Mouse (Mus musculus) lung, postnatal 0 days (tissue): ENCODE measurements around the gene Bcor. TPM values are rescaled to one million over a fixed set of nuclear protein-coding genes. Genes with fewer than 3 reads are reported as not detected.

ENCODE experiments used
- ATAC-seq: fragments of 200-750 bp; cut with Nextera tagmentation; 2 replicates; pipeline ENCODE4 v1.8.0; 2017; ENCODE audit warnings: moderate library complexity
- DNase-seq: peaks from one replicate; pipeline ENCODE4 v3.0.0-alpha.2; 2016; ENCODE audit warnings: low spot score
- H3K27ac ChIP-seq: fragments of 300-500 bp; sonication (generic); 2 replicates; pipeline ENCODE4 v1.5.1; 2014; ENCODE audit warnings: antibody characterized with exemption, mild to moderate bottlenecking, low read length, mixed read lengths
- H3K27me3 ChIP-seq: fragments of 300-500 bp; sonication (generic); replicated peaks from 2 replicates; pipeline ENCODE4 v1.6.1; 2014; ENCODE audit warnings: low read length, mixed read lengths; ENCODE audit not compliant: insufficient read depth
- H3K36me3 ChIP-seq: fragments of 300-500 bp; sonication (generic); 2 replicates; pipeline ENCODE4 v1.6.1; 2014; ENCODE audit warnings: low read length, mixed read lengths; ENCODE audit not compliant: insufficient read depth
- H3K4me1 ChIP-seq: fragments of 300-500 bp; sonication (generic); 2 replicates; pipeline ENCODE4 v1.6.1; 2014; ENCODE audit warnings: antibody characterized with exemption, low read depth, low read length, mixed read lengths; ENCODE audit not compliant: insufficient read depth
- H3K4me2 ChIP-seq: fragments of 300-500 bp; sonication (generic); replicated peaks from 2 replicates; pipeline ENCODE4 v1.6.1; 2014; ENCODE audit warnings: low read depth, mild to moderate bottlenecking, low read length, moderate library complexity, mixed read lengths
- H3K4me3 ChIP-seq: fragments of 300-500 bp; sonication (generic); 2 replicates; pipeline ENCODE4 v1.5.1; 2014; ENCODE audit warnings: low read depth, low read length
- H3K9ac ChIP-seq: fragments of 300-500 bp; sonication (generic); replicated peaks from 2 replicates; pipeline ENCODE4 v1.6.1; 2014; ENCODE audit warnings: low read depth, mild to moderate bottlenecking
- H3K9me3 ChIP-seq: fragments of 300-500 bp; sonication (generic); 2 replicates; pipeline ENCODE4 v1.6.1; 2016; ENCODE audit warnings: low read length, mixed read lengths
- CTCF ChIP-seq: IDR thresholded peaks from 2 replicates; pipeline ENCODE4 v1.5.1; 2016; ENCODE audit warnings: antibody characterized with exemption, mild to moderate bottlenecking
- EP300 ChIP-seq: IDR thresholded peaks from 2 replicates; pipeline ENCODE4 v1.6.1; 2016; ENCODE audit warnings: antibody characterized with exemption, mild to moderate bottlenecking, control low read depth
- WGBS: fragments of 180-500 bp; shearing (Covaris S2); extraction: QIAGEN DNeasy Blood & Tissue Kit; methylation state at CpG from one replicate; pipeline ENCODE4 v1.1.7; 2014; 5-methylcytosine and 5-hydroxymethylcytosine counted together
- polyA plus RNA-seq: library from polyadenylated mRNA; unstranded; fragments of >200 nt; fragmentation: Nextera tagmentation; extraction: Ambion mirVana; gene quantifications from 2 replicates; pipeline ENCODE4 v1.2.1, GENCODE M21; 2015

The Bcor gene
- polyA plus RNA-seq, 1 experiment from 2014 or later = 8.2 TPM

- Histone ChIP-seq H3K27me3 (no peaks in the 10 kb centered on the region; the same call in 1 of the 2 replicates), H3K27ac (peak overlapping the region; percentile 69), H3K9ac (peak overlapping the region; percentile 34; the same call in 1 of the 2 replicates), H3K4me1 (no peaks in the 10 kb centered on the region), H3K4me2 (peak overlapping the region; percentile 78), H3K9me3 (no peaks in the 10 kb centered on the region), H3K36me3 (no peaks in the 10 kb centered on the region), H3K4me3 (peak overlapping the region; percentile 45)
- TF ChIP-seq CTCF = no peak
- no peak for TF ChIP-seq EP300
- ATAC-seq (peak; percentile 61), DNase-seq (peak; percentile 83)
- WGBS = 1% methylated on average over 25 of the region's 72 CpGs
Observed at GRCm38 (mm10) chrX:12128165-12129083, 31.7 kb downstream of the Bcor start.

GRCm38 (mm10) chrX:12127799-12128164 is 32.4 kb downstream of the Bcor start:
- 3% methylated on average over 6 of the region's 37 CpGs for WGBS
- H3K9me3 ChIP-seq = no peaks in the 10 kb centered on the region
- TF ChIP-seq EP300 = no peak
- no peak for TF ChIP-seq CTCF
- H3K4me1 ChIP-seq = no peaks in the 10 kb centered on the region
- H3K36me3 ChIP-seq = no peaks in the 10 kb centered on the region
- H3K4me2 ChIP-seq = peak overlapping the region; percentile 78
- no peak for DNase-seq
- ATAC-seq = no peak
- peak overlapping the region; percentile 45 for H3K4me3 ChIP-seq
- H3K27me3 ChIP-seq = no peaks in the 10 kb centered on the region; the same call in 1 of the 2 replicates
- peak overlapping the region; percentile 34; the same call in 1 of the 2 replicates for H3K9ac ChIP-seq
- peak overlapping the region; percentile 32 for H3K27ac ChIP-seq

GRCm38 (mm10) chrX:12127106-12127670 is 33.0 kb downstream of the Bcor start:
- H3K9ac ChIP-seq = peak overlapping the region; percentile 34; the same call in 1 of the 2 replicates
- no peaks in the 10 kb centered on the region for H3K9me3 ChIP-seq
- ATAC-seq (no peak), DNase-seq (no peak)
- TF ChIP-seq EP300 (no peak), CTCF (no peak)
- H3K36me3 ChIP-seq = no peaks in the 10 kb centered on the region
- 9% methylated on average over 24 of the region's 24 CpGs for WGBS
- H3K4me3 ChIP-seq = peak overlapping the region; percentile 45
- peak overlapping the region; percentile 78 for H3K4me2 ChIP-seq
- H3K27me3 ChIP-seq = no peaks in the 10 kb centered on the region; the same call in 1 of the 2 replicates
- H3K27ac ChIP-seq = no peak overlapping the region
- H3K4me1 ChIP-seq = no peaks in the 10 kb centered on the region

GRCm38 (mm10) chrX:12126408-12127105 is 33.6 kb downstream of the Bcor start:
- Histone ChIP-seq H3K4me1 (no peaks in the 10 kb centered on the region), H3K27ac (no peak overlapping the region), H3K9me3 (no peaks in the 10 kb centered on the region), H3K27me3 (no peaks in the 10 kb centered on the region; the same call in 1 of the 2 replicates), H3K9ac (no peak overlapping the region; the same call in 1 of the 2 replicates), H3K4me2 (peak overlapping the region; percentile 78), H3K4me3 (peak overlapping the region; percentile 45; the same call in 1 of the 2 replicates), H3K36me3 (no peaks in the 10 kb centered on the region)
- ATAC-seq (no peak), DNase-seq (no peak)
- TF ChIP-seq EP300 (no peak), CTCF (no peak)
- WGBS = 30% methylated on average over 13 of the region's 22 CpGs

- no peak overlapping the region for H3K9ac ChIP-seq
- H3K4me2 ChIP-seq = no peak overlapping the region
- H3K27ac ChIP-seq = no peak overlapping the region
- no peaks in the 10 kb centered on the region; the same call in 1 of the 2 replicates for H3K27me3 ChIP-seq
- WGBS = 29% methylated on average over 2 of the region's 3 CpGs
- DNase-seq (no peak), ATAC-seq (no peak)
- no peaks in the 10 kb centered on the region for H3K4me1 ChIP-seq
- H3K9me3 ChIP-seq = no peaks in the 10 kb centered on the region
- H3K4me3 ChIP-seq = no peak overlapping the region
- no peaks in the 10 kb centered on the region for H3K36me3 ChIP-seq
- TF ChIP-seq EP300 (no peak), CTCF (no peak)
Observed at GRCm38 (mm10) chrX:12124571-12124970, 35.6 kb downstream of the Bcor start.

- Histone ChIP-seq H3K27me3 (no peaks in the 10 kb centered on the region; the same call in 1 of the 2 replicates), H3K27ac (no peak overlapping the region; the same call in 1 of the 2 replicates), H3K36me3 (no peaks in the 10 kb centered on the region), H3K4me2 (no peak overlapping the region), H3K9ac (no peak overlapping the region), H3K4me3 (no peak overlapping the region), H3K9me3 (no peaks in the 10 kb centered on the region), H3K4me1 (no peaks in the 10 kb centered on the region)
- DNase-seq (no peak), ATAC-seq (no peak)
- 9% methylated on average over 4 of the region's 6 CpGs for WGBS
- no peak for TF ChIP-seq CTCF
- TF ChIP-seq EP300 = no peak
Observed at GRCm38 (mm10) chrX:12123687-12124087, 36.5 kb downstream of the Bcor start.
